Comparison of ENCODE assay signal across 23 mouse cellular contexts in the genomic region with DNA sequence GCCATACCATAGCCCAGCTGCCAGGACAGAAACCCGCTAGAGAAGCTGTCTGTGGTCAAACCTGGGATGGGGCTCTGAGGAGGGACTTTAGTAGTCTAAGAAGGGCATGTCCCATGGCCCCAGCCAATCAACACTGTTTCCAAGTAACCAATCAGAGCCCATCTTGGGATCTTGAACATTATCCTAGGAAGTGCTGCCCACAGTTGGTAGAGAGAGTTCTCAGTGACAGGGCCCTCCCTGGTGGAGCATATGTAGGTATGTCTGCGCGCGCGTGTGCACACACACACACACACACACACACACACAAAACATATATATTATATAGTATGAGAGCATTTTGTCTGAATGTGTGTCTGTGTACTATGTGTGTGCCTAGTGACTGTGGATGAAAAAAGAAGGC. TPM values are rescaled to one million over a fixed set of nuclear protein-coding genes. Genes with fewer than 3 reads are reported as not detected.
DNase-seq lines count a peak whose midpoint lies in the region; TF ChIP-seq lines count a peak whose summit lies in the region.
"Had no signal": no experiment of that assay in that cellular context is flagged by ENCODE, and none has a peak within 500 bp of the region (broad histone marks: within the 10 kb centered on the region; RNA-seq: fewer than 3 reads in every experiment).

No protein-coding gene starts in this region.

- no peak for TF ChIP-seq POLR2A in MEL (IDR thresholded peaks at IDR 0.05; ENCODE audit: control insufficient read depth in 1 of 2, insufficient read depth in 1 of 2, low read depth in 1 of 2, low read length in 2 of 2, poor library complexity in 1 of 2)

- H3K9me3 ChIP-seq in E14TG2a.4 (ENCODE audit: low read length) (no peaks in the 10 kb centered on the region), MEL (replicated peaks; ENCODE audit: insufficient read depth, low read length) (no peaks in the 10 kb centered on the region)
- H3K9me3 ChIP-seq: forebrain, embryonic 10.5 days; forebrain, embryonic 13.5 days; heart, embryonic 12.5 days; heart, embryonic 15.5 days had no signal

- TF ChIP-seq RAD21 in MEL (IDR thresholded peaks at IDR 0.05; ENCODE audit: low read depth, low read length): no peak

- H3K27ac ChIP-seq in MEL (ENCODE audit: control insufficient read depth, low read depth, low read length): no peak overlapping the region
- H3K27ac ChIP-seq: forebrain, embryonic 10.5 days; forebrain, embryonic 13.5 days; gastrocnemius, adult 2 months; heart, embryonic 15.5 days; hindbrain, embryonic 14.5 days; hindbrain, postnatal 0 days had no signal

- peaks cover 7% of the 10 kb centered on the region for H3K36me3 ChIP-seq in E14TG2a.4 (ENCODE audit: insufficient read depth, low read length)
- H3K36me3 ChIP-seq in MEL (ENCODE audit: control insufficient read depth in 1 of 2, insufficient read depth in 2 of 2, low read length in 2 of 2): no peaks in the 10 kb centered on the region; a peak in 1 of 4 replicates
- H3K36me3 ChIP-seq: heart, embryonic 15.5 days had no signal

- H3K27me3 ChIP-seq in E14TG2a.4 (ENCODE audit: insufficient read depth, low read length) (no peaks in the 10 kb centered on the region), MEL (ENCODE audit: control insufficient read depth in 1 of 2, insufficient read depth in 2 of 2, low read length in 2 of 2) (no peaks in the 10 kb centered on the region)
- H3K27me3 ChIP-seq: forebrain, embryonic 13.5 days; heart, embryonic 12.5 days; heart, embryonic 15.5 days; Patski had no signal

- TF ChIP-seq EP300 in MEL (IDR thresholded peaks at IDR 0.05; ENCODE audit: low read depth in 1 of 2, low read length in 2 of 2): no peak

- H3K4me1 ChIP-seq in E14TG2a.4 (replicated peaks; ENCODE audit: low read depth, low read length) (peaks cover 14% of the 10 kb centered on the region), MEL (ENCODE audit: control insufficient read depth in 1 of 2, insufficient read depth in 2 of 2, low read length in 2 of 2) (no peaks in the 10 kb centered on the region)
- H3K4me1 ChIP-seq: forebrain, embryonic 13.5 days had no signal

- H3K4me3 ChIP-seq in E14TG2a.4 (replicated peaks; ENCODE audit: low read length) (peak overlapping the region; percentile 41; the same call in 1 of the 2 replicates), MEL (ENCODE audit: control insufficient read depth in 1 of 2, insufficient read depth in 1 of 2, low read depth in 2 of 2, low read length in 2 of 2) (no peak overlapping the region)
- H3K4me3 ChIP-seq: forebrain, embryonic 10.5 days; forebrain, embryonic 13.5 days; gastrocnemius, adult 2 months; heart, embryonic 12.5 days; heart, embryonic 15.5 days had no signal

- TF ChIP-seq CTCF in E14TG2a.4 (conservative IDR thresholded peaks at IDR 0.05; ENCODE audit: low read length) (peak; percentile 55), MEL (IDR thresholded peaks at IDR 0.05 in 2 of 3, conservative IDR thresholded peaks at IDR 0.05 in 1 of 3; ENCODE audit: control insufficient read depth in 1 of 3, insufficient read depth in 1 of 3, low read depth in 2 of 3, low read length in 3 of 3, poor library complexity in 1 of 3, severe bottlenecking in 1 of 3) (peak in 2 of 3 experiments; percentile 11 to 15; a peak in 1 of 6 replicates)

- H3K9ac ChIP-seq in MEL (ENCODE audit: control insufficient read depth, low read depth, low read length, poor library complexity, severe bottlenecking): no peak overlapping the region
- H3K9ac ChIP-seq: forebrain, embryonic 13.5 days; heart, embryonic 12.5 days; heart, embryonic 15.5 days; hindbrain, embryonic 14.5 days had no signal

- DNase-seq in 416B (ENCODE audit: low read depth) (peak; percentile 15), MEL (ENCODE audit: low read depth, low spot score) (no peak)
- no peak for DNase-seq in thymus, postnatal 14 days
- no peak for DNase-seq in heart, adult 9 months (ENCODE audit: low spot score in 2 of 2)
- no peak for DNase-seq in frontal cortex, postnatal 10 days (ENCODE audit: low spot score in 2 of 2)
- DNase-seq: adrenal gland, adult 8-10 months; adrenal gland, postnatal 25 days; cerebellum, adult 11-12 months; cerebellum, adult 9-10 months; cerebellum, postnatal 14 days; gastrocnemius, adult 2 months; gastrocnemius, postnatal 14 days; heart, adult 11 months; heart, postnatal 14 days; heart, postnatal 4 days had no signal

- no peaks in the 10 kb centered on the region for H3K79me2 ChIP-seq in MEL (ENCODE audit: control insufficient read depth, insufficient read depth, low read length, poor library complexity)

TF ChIP-seq in MEL, 35 proteins besides CTCF, POLR2A, EP300 and RAD21:
- TF ChIP-seq JUND (IDR thresholded peaks at IDR 0.05; ENCODE audit: low read depth, low read length) (no peak), POLR2AphosphoS5 (IDR thresholded peaks at IDR 0.05; ENCODE audit: borderline replicate concordance, low read depth, low read length) (no peak), USF2 (IDR thresholded peaks at IDR 0.05; ENCODE audit: borderline replicate concordance in 1 of 2, insufficient read depth in 1 of 2, low read depth in 1 of 2, low read length in 2 of 2) (no peak), KAT2A (conservative IDR thresholded peaks at IDR 0.05; ENCODE audit: low read depth, low read length) (no peak), BHLHE40 (IDR thresholded peaks at IDR 0.05; ENCODE audit: borderline replicate concordance, low read depth, low read length) (no peak), UBTF (IDR thresholded peaks at IDR 0.05; ENCODE audit: borderline replicate concordance, insufficient read depth, low read depth, low read length) (no peak), ZC3H11A (IDR thresholded peaks at IDR 0.05; ENCODE audit: low read depth, low read length) (no peak), TAL1 (IDR thresholded peaks at IDR 0.05; ENCODE audit: low read length) (no peak), SMC3 (IDR thresholded peaks at IDR 0.05; ENCODE audit: low read depth, low read length) (no peak), ELF1 (IDR thresholded peaks at IDR 0.05; ENCODE audit: low read depth, low read length) (no peak), MEF2A (IDR thresholded peaks at IDR 0.05; ENCODE audit: extremely low read depth, insufficient replicate concordance, low read depth, low read length, poor library complexity, severe bottlenecking) (no peak), ETS1 (IDR thresholded peaks at IDR 0.05; ENCODE audit: low read depth, low read length) (no peak), NRF1 (IDR thresholded peaks at IDR 0.05; ENCODE audit: insufficient read depth, low read depth, low read length, poor library complexity, severe bottlenecking) (no peak)

RNA-seq across cellular contexts. Expression of gene Comp, which starts 19.7 kb away (rescaled TPM):
- not detected in 2 replicates for total RNA-seq in MEL (2012; rRNA removed)
- under 1 TPM in 1 of 2 experiments, not detected in 1; 0.54 TPM for polyA plus RNA-seq in MEL (2012; ENCODE audit: insufficient read depth in 1 of 2, insufficient read length in 2 of 2, low read depth in 1 of 2, low replicate concordance in 2 of 2, missing spikeins in 1 of 2)

RNA-seq across cellular contexts. Expression of gene Upf1, which starts 40.0 kb away (rescaled TPM):
- total RNA-seq in MEL (2012; rRNA removed): 55.4 and 56.3 TPM in 2 replicates
- 100 to 1,000 TPM in 1 of 2 experiments, 10 to 100 TPM in 1; 89.5 to 289 TPM for polyA plus RNA-seq in MEL (2012; ENCODE audit: insufficient read depth in 1 of 2, insufficient read length in 2 of 2, low read depth in 1 of 2, low replicate concordance in 2 of 2, missing spikeins in 1 of 2)

RNA-seq across cellular contexts. Expression of gene Crtc1, which starts 46.3 kb away (rescaled TPM):
- 3.0 and 3.3 TPM in 2 replicates for total RNA-seq in MEL (2012; rRNA removed)
- 10 to 100 TPM in 1 of 2 experiments, not detected in 1; 18.0 TPM for polyA plus RNA-seq in MEL (2012; ENCODE audit: insufficient read depth in 1 of 2, insufficient read length in 2 of 2, low read depth in 1 of 2, low replicate concordance in 2 of 2, missing spikeins in 1 of 2)
